Mouse (Mus musculus): Measurements from ENCODE around the gene Tanc2. TPM values are rescaled to one million over a fixed set of nuclear protein-coding genes. Genes with fewer than 3 reads are reported as not detected.

Tanc2 gene
- polyA plus RNA-seq, 1 experiment from 2014 or later, result 12.2 TPM

DNA sequence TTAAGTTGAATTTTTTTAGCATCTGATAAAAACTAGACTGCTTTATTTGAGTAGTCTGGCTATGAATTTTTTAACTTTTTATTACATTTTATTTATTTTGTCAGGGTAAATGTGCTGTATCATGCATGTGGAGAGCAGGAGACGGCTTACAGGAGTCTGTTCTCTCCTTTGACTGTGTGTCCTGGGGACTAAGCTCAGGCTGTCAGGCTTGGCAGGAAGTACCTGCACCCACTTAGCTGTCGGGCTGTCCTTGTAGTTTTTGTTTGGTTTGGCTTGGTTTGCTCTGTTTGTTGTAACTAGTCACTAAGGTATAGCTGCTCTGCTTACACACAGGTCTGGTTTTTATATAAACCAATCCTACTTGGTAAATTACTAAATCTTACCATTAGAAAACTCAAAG is 234.0 kb downstream of the Tanc2 start:
- Histone ChIP-seq H3K4me1 (ENCODE audit: control insufficient read depth, insufficient read depth, low read length) (no peaks in the 10 kb centered on the region), H3K9ac (replicated peaks; ENCODE audit: low read depth, low read length) (no peak overlapping the region), H3K27me3 (ENCODE audit: control insufficient read depth, insufficient read depth, low read length) (no peaks in the 10 kb centered on the region), H3K27ac (ENCODE audit: low read length) (no peak overlapping the region), H3K4me2 (replicated peaks; ENCODE audit: low read depth, low read length) (no peak overlapping the region), H3K36me3 (ENCODE audit: control insufficient read depth, insufficient read depth, low read length) (no peaks in the 10 kb centered on the region), H3K4me3 (ENCODE audit: low read depth, low read length) (no peak overlapping the region), H3K9me3 (ENCODE audit: control insufficient read depth, low read depth, low read length) (no peaks in the 10 kb centered on the region)
- ATAC-seq (ENCODE audit: insufficient number of reproducible peaks, insufficient read depth, low FRiP score, low read depth), result no peak
- 54% methylated on average over 2 of the region's 2 CpGs for WGBS

DNA sequence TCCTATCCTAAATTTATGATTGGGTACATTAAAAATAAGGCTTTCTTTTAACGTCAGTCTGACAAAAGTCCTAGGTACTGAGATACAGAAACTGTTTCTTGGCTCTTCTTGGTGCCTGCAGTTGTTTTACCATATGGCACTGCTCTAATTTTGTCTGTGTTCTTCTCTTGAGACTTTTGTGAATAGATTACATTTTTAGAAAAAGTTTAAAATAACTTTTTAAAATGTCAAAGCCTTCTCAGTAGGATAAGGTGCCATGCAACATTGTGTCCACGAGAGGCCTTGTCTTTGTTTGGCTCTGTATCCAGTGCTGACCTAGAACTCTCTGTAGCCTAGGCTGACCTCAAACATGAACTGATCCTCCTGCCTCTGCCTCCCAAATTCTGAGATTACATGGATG is 238.4 kb downstream of the Tanc2 start:
- H3K4me3 ChIP-seq (ENCODE audit: low read depth, low read length), result no peak overlapping the region
- no peaks in the 10 kb centered on the region for H3K4me1 ChIP-seq (ENCODE audit: control insufficient read depth, insufficient read depth, low read length)
- WGBS, result 86% methylated on average over 2 of the region's 2 CpGs
- no peak overlapping the region for H3K27ac ChIP-seq (ENCODE audit: low read length)
- H3K4me2 ChIP-seq (replicated peaks; ENCODE audit: low read depth, low read length), result no peak overlapping the region
- ATAC-seq (ENCODE audit: insufficient number of reproducible peaks, insufficient read depth, low FRiP score, low read depth), result no peak
- no peaks in the 10 kb centered on the region for H3K27me3 ChIP-seq (ENCODE audit: control insufficient read depth, insufficient read depth, low read length)
- H3K9me3 ChIP-seq (ENCODE audit: control insufficient read depth, low read depth, low read length), result no peaks in the 10 kb centered on the region
- H3K9ac ChIP-seq (replicated peaks; ENCODE audit: low read depth, low read length), result no peak overlapping the region
- no peaks in the 10 kb centered on the region for H3K36me3 ChIP-seq (ENCODE audit: control insufficient read depth, insufficient read depth, low read length)

- no peaks in the 10 kb centered on the region for H3K27me3 ChIP-seq (ENCODE audit: control insufficient read depth, insufficient read depth, low read length)
- H3K4me2 ChIP-seq (replicated peaks; ENCODE audit: low read depth, low read length), result no peak overlapping the region
- no peaks in the 10 kb centered on the region for H3K4me1 ChIP-seq (ENCODE audit: control insufficient read depth, insufficient read depth, low read length)
- no peak for ATAC-seq (ENCODE audit: insufficient number of reproducible peaks, insufficient read depth, low FRiP score, low read depth)
- H3K36me3 ChIP-seq (ENCODE audit: control insufficient read depth, insufficient read depth, low read length), result no peaks in the 10 kb centered on the region
- no peaks in the 10 kb centered on the region for H3K9me3 ChIP-seq (ENCODE audit: control insufficient read depth, low read depth, low read length)
- H3K4me3 ChIP-seq (ENCODE audit: low read depth, low read length), result no peak overlapping the region
- WGBS, result 87% methylated on average over 4 of the region's 4 CpGs
- H3K9ac ChIP-seq (replicated peaks; ENCODE audit: low read depth, low read length), result no peak overlapping the region
- no peak overlapping the region for H3K27ac ChIP-seq (ENCODE audit: low read length)
Measured at GRCm38 (mm10) chr11:105835209-105835608, 245.4 kb downstream of the Tanc2 start.

DNA sequence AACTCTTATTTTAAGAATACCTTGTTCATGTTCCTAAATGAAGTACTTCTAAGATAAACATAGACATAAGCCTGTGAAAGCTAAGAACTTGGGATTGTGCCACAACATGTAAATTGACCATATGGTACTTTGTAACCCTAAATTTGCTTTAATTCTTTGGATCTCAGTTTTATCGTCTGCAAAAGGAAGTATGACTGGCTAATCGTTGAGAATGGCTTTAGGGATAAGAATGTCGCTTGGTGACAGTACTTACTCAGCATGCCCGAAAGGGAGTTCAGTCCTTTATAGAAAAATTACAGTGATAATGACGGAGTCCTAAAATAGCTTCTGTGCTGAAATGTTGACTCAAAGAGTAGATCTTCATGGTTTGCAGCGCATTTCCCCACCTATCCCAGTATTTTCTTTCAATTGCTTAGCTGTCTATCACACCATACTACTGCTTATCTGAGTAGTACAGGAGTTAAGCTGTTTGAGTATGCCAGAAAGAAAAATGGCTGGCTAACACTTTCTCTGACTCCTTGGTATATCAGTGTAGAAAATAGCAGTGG is 246.6 kb downstream of the Tanc2 start:
- Histone ChIP-seq H3K9me3 (ENCODE audit: control insufficient read depth, low read depth, low read length) (no peaks in the 10 kb centered on the region), H3K27ac (ENCODE audit: low read length) (no peak overlapping the region), H3K36me3 (ENCODE audit: control insufficient read depth, insufficient read depth, low read length) (no peaks in the 10 kb centered on the region), H3K27me3 (ENCODE audit: control insufficient read depth, insufficient read depth, low read length) (no peaks in the 10 kb centered on the region), H3K4me2 (replicated peaks; ENCODE audit: low read depth, low read length) (no peak overlapping the region), H3K9ac (replicated peaks; ENCODE audit: low read depth, low read length) (no peak overlapping the region), H3K4me3 (ENCODE audit: low read depth, low read length) (no peak overlapping the region), H3K4me1 (ENCODE audit: control insufficient read depth, insufficient read depth, low read length) (no peaks in the 10 kb centered on the region)
- no peak for ATAC-seq (ENCODE audit: insufficient number of reproducible peaks, insufficient read depth, low FRiP score, low read depth)
- WGBS, result 74% methylated on average over 6 of the region's 6 CpGs

DNA sequence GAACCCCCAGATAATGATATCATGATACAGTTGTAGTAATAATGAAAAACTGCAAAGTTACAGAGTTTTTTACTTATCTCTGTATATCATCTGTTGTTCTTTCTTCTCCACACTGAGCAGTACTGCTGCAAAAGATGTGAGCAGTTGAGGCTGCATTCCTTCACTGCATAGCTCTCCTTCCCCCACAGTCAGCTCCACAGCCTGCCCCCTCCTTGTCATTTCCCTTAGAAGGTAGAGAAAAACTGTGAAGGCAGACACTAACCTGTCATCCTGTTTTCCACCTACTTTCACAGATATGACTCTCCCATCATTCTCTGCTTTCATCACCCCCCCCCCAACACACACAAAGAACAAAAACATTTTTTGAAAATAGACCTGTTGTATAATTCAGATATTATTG is 248.2 kb downstream of the Tanc2 start:
- H3K4me1 ChIP-seq (ENCODE audit: control insufficient read depth, insufficient read depth, low read length), result no peaks in the 10 kb centered on the region
- H3K9me3 ChIP-seq (ENCODE audit: control insufficient read depth, low read depth, low read length), result no peaks in the 10 kb centered on the region
- no peak overlapping the region for H3K9ac ChIP-seq (replicated peaks; ENCODE audit: low read depth, low read length)
- H3K4me3 ChIP-seq (ENCODE audit: low read depth, low read length), result no peak overlapping the region
- H3K4me2 ChIP-seq (replicated peaks; ENCODE audit: low read depth, low read length), result no peak overlapping the region
- no peaks in the 10 kb centered on the region for H3K36me3 ChIP-seq (ENCODE audit: control insufficient read depth, insufficient read depth, low read length)
- no peak for ATAC-seq (ENCODE audit: insufficient number of reproducible peaks, insufficient read depth, low FRiP score, low read depth)
- no peak overlapping the region for H3K27ac ChIP-seq (ENCODE audit: low read length)
- H3K27me3 ChIP-seq (ENCODE audit: control insufficient read depth, insufficient read depth, low read length), result no peaks in the 10 kb centered on the region

DNA sequence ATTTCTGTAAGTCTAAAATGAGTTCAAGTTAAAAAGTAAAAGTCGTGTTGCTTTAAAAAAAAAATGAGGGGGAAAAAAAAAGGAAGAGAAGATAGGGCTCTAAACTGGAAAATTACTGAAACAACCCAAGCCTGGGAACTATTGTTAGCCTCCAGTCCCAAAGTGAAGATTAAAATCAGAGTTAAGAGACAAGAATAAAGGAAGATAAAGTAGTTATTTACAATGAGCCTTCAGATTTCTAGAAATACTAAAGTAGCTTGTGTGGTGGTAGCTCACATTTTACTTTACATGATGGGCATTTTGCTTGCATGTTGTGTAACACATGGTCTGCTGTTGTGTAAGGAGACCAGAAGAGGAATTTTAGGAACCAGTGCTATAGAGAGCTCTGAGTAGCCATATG is 256.1 kb downstream of the Tanc2 start:
- 90% methylated on average over 1 of the region's 1 CpGs for WGBS
- Histone ChIP-seq H3K4me2 (replicated peaks; ENCODE audit: low read depth, low read length) (no peak overlapping the region), H3K36me3 (ENCODE audit: control insufficient read depth, insufficient read depth, low read length) (no peaks in the 10 kb centered on the region), H3K4me3 (ENCODE audit: low read depth, low read length) (no peak overlapping the region), H3K4me1 (ENCODE audit: control insufficient read depth, insufficient read depth, low read length) (no peaks in the 10 kb centered on the region), H3K9me3 (ENCODE audit: control insufficient read depth, low read depth, low read length) (no peaks in the 10 kb centered on the region), H3K27ac (ENCODE audit: low read length) (no peak overlapping the region), H3K9ac (replicated peaks; ENCODE audit: low read depth, low read length) (no peak overlapping the region), H3K27me3 (ENCODE audit: control insufficient read depth, insufficient read depth, low read length) (no peaks in the 10 kb centered on the region)
- no peak for ATAC-seq (ENCODE audit: insufficient number of reproducible peaks, insufficient read depth, low FRiP score, low read depth)

- no peak overlapping the region for H3K4me2 ChIP-seq (replicated peaks; ENCODE audit: low read depth, low read length)
- no peak for ATAC-seq (ENCODE audit: insufficient number of reproducible peaks, insufficient read depth, low FRiP score, low read depth)
- H3K27ac ChIP-seq (ENCODE audit: low read length), result no peak overlapping the region
- no peaks in the 10 kb centered on the region for H3K9me3 ChIP-seq (ENCODE audit: control insufficient read depth, low read depth, low read length)
- no peaks in the 10 kb centered on the region for H3K4me1 ChIP-seq (ENCODE audit: control insufficient read depth, insufficient read depth, low read length)
- no peak overlapping the region for H3K9ac ChIP-seq (replicated peaks; ENCODE audit: low read depth, low read length)
- H3K36me3 ChIP-seq (ENCODE audit: control insufficient read depth, insufficient read depth, low read length), result no peaks in the 10 kb centered on the region
- no peaks in the 10 kb centered on the region for H3K27me3 ChIP-seq (ENCODE audit: control insufficient read depth, insufficient read depth, low read length)
- WGBS, result 50% methylated on average over 3 of the region's 3 CpGs
- no peak overlapping the region for H3K4me3 ChIP-seq (ENCODE audit: low read depth, low read length)
Measured at GRCm38 (mm10) chr11:105855504-105855903, 265.7 kb downstream of the Tanc2 start.

DNA sequence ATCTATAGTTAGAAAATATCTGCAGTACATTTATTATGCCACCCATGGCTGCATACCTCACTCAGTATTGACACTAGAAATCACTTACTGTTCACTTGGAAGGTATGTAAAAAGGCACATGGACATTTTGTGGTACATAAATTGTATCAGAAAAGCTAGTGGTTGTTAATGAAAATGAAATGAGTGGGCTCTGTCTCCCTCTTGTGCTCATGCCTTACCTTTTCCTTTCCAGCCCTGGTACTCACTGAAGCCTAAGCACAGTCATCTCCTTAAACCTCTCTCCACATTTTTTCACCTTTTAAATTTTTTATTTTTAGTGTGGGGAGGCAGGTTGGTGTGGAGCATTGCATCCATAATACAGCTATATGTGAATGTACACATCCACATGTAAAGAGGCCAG is 268.3 kb downstream of the Tanc2 start:
- no peak overlapping the region for H3K9ac ChIP-seq (replicated peaks; ENCODE audit: low read depth, low read length)
- no peaks in the 10 kb centered on the region for H3K9me3 ChIP-seq (ENCODE audit: control insufficient read depth, low read depth, low read length)
- H3K27ac ChIP-seq (ENCODE audit: low read length), result no peak overlapping the region
- ATAC-seq (ENCODE audit: insufficient number of reproducible peaks, insufficient read depth, low FRiP score, low read depth), result no peak
- H3K4me1 ChIP-seq (ENCODE audit: control insufficient read depth, insufficient read depth, low read length), result no peaks in the 10 kb centered on the region
- H3K27me3 ChIP-seq (ENCODE audit: control insufficient read depth, insufficient read depth, low read length), result no peaks in the 10 kb centered on the region
- no peaks in the 10 kb centered on the region for H3K36me3 ChIP-seq (ENCODE audit: control insufficient read depth, insufficient read depth, low read length)
- no peak overlapping the region for H3K4me2 ChIP-seq (replicated peaks; ENCODE audit: low read depth, low read length)
- H3K4me3 ChIP-seq (ENCODE audit: low read depth, low read length), result no peak overlapping the region

DNA sequence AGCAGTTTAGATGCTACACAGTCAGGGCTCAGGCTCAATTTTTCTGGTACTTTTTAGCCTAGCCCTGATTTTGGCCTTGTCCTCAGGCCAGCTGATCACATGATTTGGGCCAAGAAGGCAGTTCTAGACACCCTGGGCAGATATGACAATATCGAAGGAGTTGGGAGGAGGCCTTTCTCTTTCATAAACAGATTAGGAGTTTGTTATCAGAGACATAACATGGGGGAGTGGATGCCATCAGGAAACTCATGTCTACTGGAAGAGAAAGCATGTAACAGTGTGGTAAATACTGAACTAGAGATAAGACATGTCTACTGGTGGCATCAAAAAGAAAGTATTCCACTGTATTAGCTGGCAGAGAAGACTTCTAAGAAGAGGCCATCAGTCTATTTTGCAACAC is 295.8 kb downstream of the Tanc2 start:
- Histone ChIP-seq H3K4me2 (replicated peaks; ENCODE audit: low read depth, low read length) (no peak overlapping the region), H3K9me3 (ENCODE audit: control insufficient read depth, low read depth, low read length) (no peaks in the 10 kb centered on the region), H3K4me1 (ENCODE audit: control insufficient read depth, insufficient read depth, low read length) (no peaks in the 10 kb centered on the region), H3K9ac (replicated peaks; ENCODE audit: low read depth, low read length) (no peak overlapping the region), H3K27me3 (ENCODE audit: control insufficient read depth, insufficient read depth, low read length) (no peaks in the 10 kb centered on the region), H3K27ac (ENCODE audit: low read length) (no peak overlapping the region), H3K4me3 (ENCODE audit: low read depth, low read length) (no peak overlapping the region), H3K36me3 (ENCODE audit: control insufficient read depth, insufficient read depth, low read length) (no peaks in the 10 kb centered on the region)
- 87% methylated on average over 1 of the region's 1 CpGs for WGBS
- ATAC-seq (ENCODE audit: insufficient number of reproducible peaks, insufficient read depth, low FRiP score, low read depth), result no peak

All from stomach, embryonic 14.5 days (tissue).